Mouse (Mus musculus) forebrain, embryonic 10.5 days (tissue): ENCODE data around the gene Mettl7a1. TPM values are rescaled to one million over a fixed set of nuclear protein-coding genes. Genes with fewer than 3 reads are reported as not detected.
A peak's percentile ranks its signal among the peaks of the same experiment; 100 is the strongest.
"Not testable (repeated sequence)": the region's sequence is repeated elsewhere in the genome, so short reads cannot be mapped to it uniquely, and the experiment has no call there.

ENCODE experiments used
- DNase-seq: peaks from one replicate; pipeline ENCODE4 v3.0.0-alpha.2; 2017; ENCODE audit warnings: low spot score; ENCODE audit errors: extremely low spot score
- H3K27ac ChIP-seq: fragments of 300-500 bp; sonication (generic); 2 replicates; pipeline ENCODE4 v1.5.1; 2016; ENCODE audit warnings: mild to moderate bottlenecking
- H3K27me3 ChIP-seq: fragments of 300-500 bp; sonication (generic); 2 replicates; pipeline ENCODE4 v1.6.1; 2016; ENCODE audit warnings: mild to moderate bottlenecking; ENCODE audit not compliant: poor library complexity, severe bottlenecking
- H3K36me3 ChIP-seq: fragments of 300-500 bp; sonication (generic); replicated peaks from 2 replicates; pipeline ENCODE4 v1.6.1; 2016; ENCODE audit warnings: mild to moderate bottlenecking, moderate library complexity
- H3K4me1 ChIP-seq: fragments of 300-500 bp; sonication (generic); 2 replicates; pipeline ENCODE4 v1.6.1; 2016
- H3K4me3 ChIP-seq: fragments of 300-500 bp; sonication (generic); 2 replicates; pipeline ENCODE4 v1.5.1; 2016; ENCODE audit warnings: mild to moderate bottlenecking, moderate library complexity
- H3K9me3 ChIP-seq: fragments of 300-500 bp; sonication (generic); 2 replicates; pipeline ENCODE4 v1.6.1; 2016; ENCODE audit warnings: mild to moderate bottlenecking, moderate library complexity
- WGBS: fragments of 180-500 bp; shearing (Covaris S2); methylation state at CpG from one replicate; pipeline ENCODE4 v1.1.7; 2016; 5-methylcytosine and 5-hydroxymethylcytosine counted together
- polyA plus RNA-seq: library from polyadenylated mRNA; unstranded; fragments of >200 nt; fragmentation: Nextera tagmentation; extraction: Ambion mirVana; gene quantifications from 2 replicates; pipeline ENCODE4 v1.2.1, GENCODE M21; 2016

Gene Mettl7a1
- polyA plus RNA-seq, 1 experiment from 2014 or later = 3.8 TPM

DNA sequence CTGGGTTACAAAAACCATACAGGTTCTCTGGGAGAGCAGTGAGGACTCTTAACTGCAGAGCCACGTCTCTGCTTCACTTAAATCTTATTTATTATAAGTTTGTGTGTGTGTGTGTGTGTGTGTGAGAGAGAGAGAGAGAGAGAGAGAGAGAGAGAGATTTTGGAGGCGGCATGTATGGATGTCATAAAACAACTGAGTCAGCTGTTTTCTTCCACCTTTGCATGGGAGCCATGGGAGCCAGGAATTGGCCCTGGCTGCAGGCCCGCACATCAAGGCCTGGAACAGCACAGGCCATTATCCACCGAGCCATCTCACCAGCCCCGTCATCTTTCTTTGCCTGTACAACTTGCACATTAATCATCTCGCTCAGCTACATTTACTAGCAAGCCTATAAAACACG is 63.2 kb downstream of the Mettl7a1 start:
- 0 out of 2 replicates have a peak, but pooled peaks cover 3% of the 10 kb centered on the region for H3K4me1 ChIP-seq
- H3K36me3 ChIP-seq = no peaks in the 10 kb centered on the region
- no peak overlapping the region for H3K27ac ChIP-seq
- H3K4me3 ChIP-seq = no peak overlapping the region
- DNase-seq = no peak
- H3K27me3 ChIP-seq = no peaks in the 10 kb centered on the region
- 92% methylated on average over 7 of the region's 7 CpGs for WGBS
- peaks cover 4% of the 10 kb centered on the region; the same call in 1 of the 2 replicates for H3K9me3 ChIP-seq

DNA sequence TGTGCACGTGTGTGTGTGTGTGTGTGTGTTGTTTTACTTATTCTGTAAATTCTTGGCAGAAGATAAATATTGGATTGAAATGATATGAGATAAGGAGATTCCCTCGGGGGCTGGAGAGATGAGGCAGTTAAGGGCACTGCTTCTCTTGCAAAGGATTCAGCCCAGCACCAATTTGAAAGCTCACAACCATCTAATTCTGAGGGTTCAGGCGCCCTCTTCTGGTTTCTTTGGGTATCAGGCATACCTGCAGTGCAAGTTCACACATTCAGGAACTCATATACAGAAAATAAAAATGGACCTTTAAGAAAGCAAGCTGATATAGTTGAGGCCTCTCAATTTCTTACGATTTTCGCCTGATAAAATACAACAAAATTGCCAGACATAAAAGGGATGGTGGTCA is 71.1 kb downstream of the Mettl7a1 start:
- no peaks in the 10 kb centered on the region for H3K4me1 ChIP-seq
- WGBS = 40% methylated on average over 5 of the region's 5 CpGs
- H3K36me3 ChIP-seq = no peaks in the 10 kb centered on the region
- H3K4me3 ChIP-seq = no peak overlapping the region
- peak; percentile 42 for DNase-seq
- no peak overlapping the region for H3K27ac ChIP-seq
- no peaks in the 10 kb centered on the region for H3K27me3 ChIP-seq
- H3K9me3 ChIP-seq = no peaks in the 10 kb centered on the region

DNA sequence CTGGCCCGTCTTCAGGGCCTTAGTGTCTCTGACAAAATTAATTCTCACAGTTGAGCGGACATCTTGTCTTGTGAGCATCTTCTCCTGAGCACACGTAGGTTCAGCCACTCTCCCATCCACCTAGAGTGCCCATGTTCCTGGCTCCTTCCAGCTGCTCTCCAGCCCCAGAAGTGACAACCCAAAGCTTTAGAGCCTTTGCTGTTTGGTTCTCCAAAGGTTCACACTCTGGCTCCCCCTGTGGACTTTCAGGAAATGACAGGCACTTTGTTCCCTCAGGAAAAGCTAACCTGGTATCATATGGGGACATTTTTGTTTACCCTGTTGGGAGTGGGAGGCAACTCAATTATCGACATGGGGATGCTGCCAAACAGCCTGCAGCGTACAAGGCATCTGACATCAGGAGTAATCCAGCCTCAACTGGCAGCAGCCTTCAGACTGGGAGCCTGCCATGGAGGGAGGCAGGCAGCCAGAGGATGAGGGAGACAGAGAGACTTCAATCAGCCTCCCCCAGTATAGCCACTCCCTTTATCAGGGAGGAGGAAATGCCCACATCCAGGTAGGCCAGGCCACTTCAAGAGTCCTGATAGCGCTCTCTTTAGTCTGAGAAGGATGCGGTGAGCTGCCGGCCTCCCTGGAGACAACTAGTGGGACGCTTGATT is 74.0 kb downstream of the Mettl7a1 start:
- H3K4me1 ChIP-seq, H3K27ac ChIP-seq, H3K9me3 ChIP-seq, H3K4me3 ChIP-seq, DNase-seq, H3K36me3 ChIP-seq, H3K27me3 ChIP-seq: not testable (repeated sequence)
- 41% methylated on average over 4 of the region's 9 CpGs for WGBS

Other genes starting within 250 kb of the Mettl7a1 start
- 41.4 and 42.7 TPM in 2 replicates for gene Atf1, start 76.3 kb upstream of the Mettl7a1 start, polyA plus RNA-seq
- gene Tmprss12, start 23.3 kb upstream of the Mettl7a1 start, polyA plus RNA-seq = not detected in 2 replicates
- gene Mettl7a3, start 30.8 kb downstream of the Mettl7a1 start, polyA plus RNA-seq = not detected in 2 replicates
- not detected in 2 replicates for gene Methig1, start 49.0 kb downstream of the Mettl7a1 start, polyA plus RNA-seq
- gene Mettl7a2, start 49.1 kb downstream of the Mettl7a1 start, polyA plus RNA-seq = not detected in 2 replicates
- gene Higd1c, start 60.4 kb downstream of the Mettl7a1 start, polyA plus RNA-seq = not detected in 2 replicates
- gene Gm5475, start 118.0 kb downstream of the Mettl7a1 start, polyA plus RNA-seq = 0.05 TPM in 1 of 2 replicates, not detected in the other
- gene Slc11a2, start 120.9 kb downstream of the Mettl7a1 start, polyA plus RNA-seq = 29.2 and 29.4 TPM in 2 replicates
- gene Letmd1, start 164.9 kb downstream of the Mettl7a1 start, polyA plus RNA-seq = 39.5 and 41.3 TPM in 2 replicates
- 17.0 and 17.2 TPM in 2 replicates for gene Csrnp2, start 191.3 kb downstream of the Mettl7a1 start, polyA plus RNA-seq
- 31.4 and 33.4 TPM in 2 replicates for gene Tfcp2, start 247.9 kb downstream of the Mettl7a1 start, polyA plus RNA-seq